Mouse (Mus musculus) T-helper 1 cell (primary cell): ENCODE measurements at regions not wholly inside any gene's neighbourhood (a gene's known extent, or its start where the extent isn't known, plus 50 kb on each side); places are given as distances from the start of the nearest gene placed in this dataset.

Experiments used
- in situ Hi-C: fragments of 300-600 bp; cut with MboI, MseI; formaldehyde crosslinking; loops from one replicate; pipeline ENCODE4 v1.15.1; 2025; ENCODE audit warnings: high pct_unique_total_duplicates

DNA sequence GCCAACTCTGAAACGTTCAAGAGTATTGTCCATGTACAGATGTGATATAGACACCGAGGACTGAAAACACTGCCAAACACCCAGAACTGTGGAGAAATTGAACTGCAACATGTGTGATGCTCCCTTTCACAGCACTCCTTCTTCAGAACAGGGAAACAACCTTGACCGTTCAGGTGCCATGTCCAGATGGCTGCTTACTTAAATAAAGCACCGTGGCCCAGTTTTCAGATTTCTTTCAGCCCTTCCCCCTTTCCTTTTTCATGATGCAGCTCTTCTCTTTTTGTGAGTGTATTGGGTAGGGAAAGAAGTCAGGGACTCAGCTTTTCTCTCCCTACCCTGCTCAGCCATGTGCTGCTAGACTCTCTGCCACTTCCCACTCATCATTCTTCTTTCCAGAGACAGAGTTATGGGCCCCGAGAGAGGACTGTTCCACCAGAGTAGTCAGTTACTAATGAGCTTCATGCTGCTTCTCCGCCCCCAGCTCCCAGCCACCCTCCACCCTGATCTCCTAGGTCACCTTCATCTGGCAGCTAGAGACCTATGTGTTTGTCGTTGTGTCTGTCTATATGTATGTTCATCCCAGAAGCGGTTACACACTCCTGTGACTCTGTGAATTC, 74.3 kb upstream of the Astn2 start:
- in situ Hi-C loops, result no loop called here
